Mouse (Mus musculus) c-Kit-positive CD71-negative TER-119-negative erythroid progenitor cells, embryonic 14.5 days (primary cell): ENCODE measurements around the gene Gm8369.
"Not testable (repeated sequence)": the region's sequence is repeated elsewhere in the genome, so short reads cannot be mapped to it uniquely, and the experiment has no call there.

ENCODE experiments used
- DNase-seq: peaks from one replicate; pipeline ENCODE4 v3.0.0-alpha.2; 2013; ENCODE audit warnings: low read depth

The Gm8369 gene

GRCm38 (mm10) chr19:11516246-11516645, 30.5 kb downstream of the Gm8369 start, which contains the start of gene Ms4a6b:
Gene Ms4a6b, plus strand, starts transcription at chr19:11516512.
- DNase-seq, result no peak

DNA sequence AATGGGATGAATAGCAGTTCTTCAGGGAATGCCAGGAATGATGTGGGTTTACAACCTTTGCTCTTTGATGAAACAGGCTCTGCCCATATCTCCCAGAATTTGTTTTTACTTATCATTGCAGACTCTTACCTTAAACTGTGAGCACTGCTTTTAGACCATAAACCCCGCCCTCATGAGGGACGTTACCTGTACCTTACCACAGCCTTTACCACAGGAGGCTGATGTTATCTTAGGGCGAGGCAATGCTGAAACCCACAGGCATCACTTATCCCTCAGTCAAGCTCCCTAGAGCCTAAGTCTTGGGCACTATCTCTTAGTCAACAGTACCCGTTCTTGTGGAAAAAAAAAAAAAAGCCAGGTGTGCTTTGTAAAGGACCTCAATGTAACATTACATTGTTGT, 31.1 kb downstream of the Gm8369 start:
- DNase-seq, result no peak

DNA sequence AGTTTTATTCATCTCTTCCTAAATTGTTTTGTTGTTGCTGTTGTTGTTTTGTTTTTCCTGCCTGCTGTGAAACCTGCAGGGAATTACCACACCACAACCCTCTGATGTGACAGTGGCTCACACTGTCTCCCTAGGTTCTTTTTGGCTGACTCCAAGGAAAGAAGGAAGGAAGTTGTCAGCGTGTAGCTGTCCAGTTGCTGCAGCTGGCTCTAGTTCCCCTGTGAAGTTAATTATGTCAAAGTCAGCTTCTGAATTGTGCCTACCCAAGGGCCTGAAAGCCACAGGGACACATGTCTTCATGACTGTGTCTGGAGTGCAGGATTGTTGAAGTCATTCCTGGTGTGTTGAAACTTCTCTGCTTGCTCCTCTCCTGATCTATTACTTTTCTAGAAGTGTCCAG, 31.6 kb downstream of the Gm8369 start:
- not testable (repeated sequence) for DNase-seq

DNA sequence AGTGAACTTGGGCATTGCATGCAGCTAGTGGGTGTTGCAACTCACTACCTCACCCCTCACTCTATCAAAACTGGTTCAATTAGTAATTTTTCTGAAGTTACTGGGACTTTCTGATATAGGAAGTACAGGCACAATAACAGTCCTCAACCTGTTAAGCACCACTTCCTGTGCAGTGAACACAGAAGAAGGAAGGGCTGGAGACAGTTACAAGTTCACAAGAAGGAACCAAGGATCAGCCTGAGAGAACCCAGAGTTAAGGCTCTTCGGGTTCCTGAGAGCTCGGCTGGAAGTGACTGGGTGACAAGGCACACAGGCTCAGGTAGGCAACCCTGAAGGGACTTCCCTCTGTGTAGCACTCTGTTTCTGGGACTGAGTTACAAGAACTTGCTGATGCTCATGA, 32.6 kb downstream of the Gm8369 start:
- DNase-seq, result not testable (repeated sequence)

DNA sequence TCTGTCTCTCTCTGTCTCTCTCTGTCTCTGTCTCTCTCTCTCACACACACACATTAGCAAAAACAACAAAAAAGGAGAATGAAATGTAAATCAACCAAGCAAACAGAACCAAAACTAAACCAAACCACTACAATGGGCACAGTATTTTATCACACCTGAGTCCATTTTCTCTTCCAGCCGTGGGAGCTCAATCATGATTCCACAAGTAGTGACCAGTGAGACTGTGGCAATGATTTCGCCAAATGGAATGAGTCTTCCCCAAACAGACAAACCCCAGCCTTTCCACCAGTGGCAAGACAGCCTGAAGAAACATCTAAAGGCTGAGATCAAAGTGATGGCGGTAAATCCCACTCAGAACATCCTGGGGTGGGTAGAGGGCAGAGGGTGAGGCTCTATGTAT, 34.4 kb downstream of the Gm8369 start:
- DNase-seq, result no peak

GRCm38 (mm10) chr19:11533421-11533820, 47.7 kb downstream of the Gm8369 start:
- no peak for DNase-seq

DNA sequence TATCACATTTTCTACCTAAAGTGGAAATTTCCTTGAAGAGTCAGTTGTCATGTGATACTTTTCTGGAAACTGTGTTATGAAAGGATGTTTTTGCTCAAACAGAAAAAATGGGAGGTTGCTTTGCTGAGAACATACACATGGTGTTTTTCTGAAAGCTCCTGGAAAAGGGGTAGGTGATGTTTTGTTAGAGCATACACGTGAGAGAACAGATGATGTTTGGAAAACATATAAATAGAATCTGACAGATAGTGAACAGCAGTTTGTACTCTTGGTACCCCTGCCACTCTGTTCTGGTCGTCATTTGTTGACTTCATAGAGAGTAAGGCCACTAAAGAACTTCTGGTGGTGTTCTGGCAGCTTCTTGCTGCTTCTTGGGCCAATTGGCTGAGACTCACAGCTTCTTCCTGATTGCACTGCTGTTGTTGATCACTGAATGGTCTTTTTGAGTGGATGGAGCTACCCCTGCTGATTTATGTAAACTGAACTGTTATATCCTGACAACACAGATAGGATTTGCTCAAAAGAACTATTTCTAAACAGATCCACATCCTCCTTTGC, 48.2 kb downstream of the Gm8369 start:
- no peak for DNase-seq

DNA sequence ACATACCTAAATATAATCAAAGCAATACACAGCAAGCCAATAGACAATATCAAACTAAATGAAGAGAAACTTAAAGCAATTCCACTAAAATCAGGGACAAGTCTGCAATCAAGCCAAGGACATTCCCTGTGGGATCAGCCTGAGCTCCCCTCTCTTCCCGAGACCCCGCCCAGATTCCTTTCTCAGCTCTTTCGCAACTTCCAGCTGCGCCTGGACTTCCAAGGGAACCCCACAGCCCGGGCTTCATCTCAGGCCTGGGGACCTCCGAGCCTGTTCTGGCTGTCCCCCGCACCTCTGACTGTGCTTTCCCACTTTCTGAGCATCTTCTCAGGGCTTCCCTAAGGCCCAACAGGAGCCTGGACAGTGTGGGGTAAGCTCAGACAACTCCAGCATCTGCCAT, 50.9 kb downstream of the Gm8369 start, which contains the start of gene Ms4a4d:
TSS of gene Ms4a4d (plus strand) at position 209 of the 400 bp plus-strand sequence.
- DNase-seq, result no peak

DNA sequence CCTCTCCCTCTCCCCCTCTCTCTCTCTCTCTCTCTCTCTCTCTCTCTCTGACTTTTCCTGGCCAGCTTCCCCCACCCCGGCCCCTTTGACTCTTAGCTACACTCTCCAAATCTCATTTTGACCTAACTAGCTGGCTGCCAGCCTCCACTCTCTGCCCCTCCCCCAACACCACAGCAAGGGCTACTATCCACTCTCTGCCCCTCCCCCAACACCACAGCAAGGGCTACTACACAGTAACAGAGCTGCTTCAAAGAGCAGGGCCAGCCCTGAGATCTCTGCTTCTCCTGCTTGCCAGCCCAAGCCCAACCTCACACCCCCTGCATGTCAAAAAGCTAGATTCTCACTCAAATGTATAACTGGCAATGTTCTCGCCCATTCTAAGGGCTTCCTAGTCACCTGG, 51.6 kb downstream of the Gm8369 start:
- no peak for DNase-seq

DNA sequence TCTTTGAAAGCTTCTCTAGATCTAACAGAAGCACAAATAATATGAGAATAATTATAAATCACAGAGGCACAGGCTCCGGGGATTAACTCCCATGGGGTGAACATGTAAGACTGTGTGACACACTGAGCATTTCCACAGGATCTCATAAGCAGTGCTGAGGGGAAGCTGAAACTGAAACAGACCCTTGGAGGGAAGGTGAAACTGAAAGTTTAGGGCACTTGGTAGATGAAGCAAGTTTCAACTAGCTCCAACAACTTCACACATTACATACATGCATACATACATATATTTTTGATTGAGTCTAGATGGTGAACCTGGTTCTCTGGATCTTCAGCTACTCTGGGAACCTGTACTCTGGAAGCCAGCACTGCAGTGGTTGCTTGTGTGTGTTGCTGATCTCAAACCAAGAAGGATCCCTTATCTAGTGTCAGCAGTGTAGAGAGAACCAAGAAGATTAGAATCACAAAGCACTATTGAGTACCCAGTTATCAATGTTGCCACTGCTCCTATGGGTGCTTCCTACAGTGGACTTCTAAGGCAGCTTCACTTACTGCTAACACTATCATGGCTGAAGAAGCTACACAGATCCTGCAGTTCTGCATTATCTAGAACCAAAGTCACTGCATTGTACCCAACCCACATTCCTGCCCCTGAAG, 54.6 kb downstream of the Gm8369 start:
- not testable (repeated sequence) for DNase-seq

DNA sequence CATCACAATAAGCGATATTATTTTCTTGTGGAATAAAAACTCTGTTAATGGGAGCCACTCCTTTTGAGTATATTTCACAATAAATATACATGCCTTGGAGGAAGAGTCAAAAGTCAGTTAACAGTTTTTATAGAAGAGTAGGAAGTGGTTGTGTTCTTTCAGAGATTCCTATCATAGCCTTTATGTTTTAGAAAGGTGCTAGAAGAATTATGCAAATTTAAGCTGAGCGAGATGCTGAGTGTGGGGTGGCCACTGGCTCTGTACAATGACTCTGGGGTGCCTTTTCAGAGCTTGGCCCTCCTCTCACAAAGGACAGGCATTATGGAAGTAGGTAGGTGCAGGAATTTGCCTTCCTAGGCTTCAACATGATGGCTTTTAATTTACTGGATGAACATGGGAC, 58.6 kb downstream of the Gm8369 start:
- not testable (repeated sequence) for DNase-seq

GRCm38 (mm10) chr19:11547911-11548310, 62.2 kb downstream of the Gm8369 start:
- DNase-seq, result no peak

DNA sequence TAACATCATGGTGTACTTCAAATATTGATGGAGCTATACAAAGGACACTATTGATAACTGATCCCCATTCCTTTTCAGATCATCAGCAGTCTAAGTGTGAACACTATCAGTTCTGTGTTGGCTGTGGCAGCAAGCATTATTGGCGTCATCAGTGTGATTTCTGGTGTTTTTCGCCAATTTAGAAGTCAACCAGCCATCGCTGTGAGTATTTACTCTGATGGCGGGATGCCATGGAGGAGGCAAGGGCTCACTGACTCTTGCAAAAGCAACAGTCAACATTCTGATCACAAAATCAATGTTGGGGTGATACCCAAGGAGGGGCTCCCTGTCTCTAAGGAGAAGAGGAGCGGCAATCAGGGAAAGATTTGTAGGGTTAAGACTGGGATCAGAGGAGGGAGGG, 69.0 kb downstream of the Gm8369 start:
- no peak for DNase-seq

DNA sequence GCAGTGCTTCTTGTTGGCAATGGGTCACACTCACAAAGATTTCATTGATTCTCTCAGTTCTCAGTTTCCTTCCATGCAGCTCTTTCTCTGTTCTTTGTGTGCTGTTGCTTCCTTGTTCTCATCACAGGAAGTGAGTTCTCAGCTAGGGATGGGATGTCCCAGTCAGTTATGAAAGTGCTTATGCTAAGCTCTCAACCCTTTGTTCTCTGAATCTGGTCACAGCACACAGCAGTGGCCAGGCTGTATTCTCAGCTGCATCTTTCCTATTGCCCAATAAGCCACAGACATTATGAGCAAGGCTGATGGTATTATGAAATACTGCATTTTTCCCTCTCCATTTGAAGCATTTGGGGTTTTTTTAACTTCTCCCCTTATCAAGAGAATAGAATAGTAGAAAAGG, 73.8 kb downstream of the Gm8369 start:
- peak; percentile 5 for DNase-seq
